Mouse (Mus musculus) lung, postnatal 14 days (tissue): ENCODE measurements around the gene Sgce.
"Not testable (repeated sequence)": the region's sequence is repeated elsewhere in the genome, so short reads cannot be mapped to it uniquely, and the experiment has no call there.

Source experiments
- DNase-seq: peaks from one replicate; pipeline ENCODE4 v3.0.0; 2021

The Sgce gene

DNA sequence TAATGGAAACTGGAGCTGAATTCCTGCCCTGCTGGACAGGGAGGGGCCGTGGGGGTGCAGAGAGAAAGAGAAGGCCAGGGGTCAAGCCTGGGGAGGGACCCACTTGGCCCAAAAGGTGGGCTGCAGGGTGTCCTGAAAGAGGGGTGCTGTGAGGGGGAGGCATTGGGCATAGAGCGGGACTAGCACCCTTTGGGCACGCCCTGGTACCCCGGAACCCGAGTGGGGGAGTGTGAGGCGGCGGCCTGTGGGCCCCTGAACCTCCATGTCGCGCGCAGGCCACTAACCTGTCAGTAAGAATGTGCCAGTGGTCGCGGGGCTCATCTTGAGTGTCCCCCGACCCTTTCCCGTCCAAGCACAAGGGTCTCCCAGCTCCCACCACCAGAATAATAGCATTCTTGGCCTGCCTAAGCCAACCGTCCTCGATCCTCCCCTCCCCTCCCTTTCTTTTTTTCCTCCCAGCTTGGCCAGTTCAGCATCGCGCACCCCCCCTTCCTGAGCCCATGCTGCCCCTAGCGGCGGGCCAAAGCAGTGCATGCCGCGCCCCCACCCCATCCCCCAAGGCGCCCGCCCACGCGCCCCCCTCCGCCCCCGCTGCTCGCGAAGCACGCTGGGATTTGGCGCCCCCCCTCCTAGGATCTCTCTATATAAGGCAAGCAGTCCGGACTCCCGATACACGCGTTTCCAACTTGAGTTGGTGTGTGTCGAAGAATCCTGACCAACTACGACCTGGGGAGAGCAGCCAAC lies at the start of gene Sgce, which contains the start of gene Peg10:
Sgce (minus strand) TSS at position 512 of the 744 bp plus-strand sequence.
Peg10 (plus strand) TSS at position 611 of the 744 bp plus-strand sequence.
- DNase-seq: peak; percentile 80

DNA sequence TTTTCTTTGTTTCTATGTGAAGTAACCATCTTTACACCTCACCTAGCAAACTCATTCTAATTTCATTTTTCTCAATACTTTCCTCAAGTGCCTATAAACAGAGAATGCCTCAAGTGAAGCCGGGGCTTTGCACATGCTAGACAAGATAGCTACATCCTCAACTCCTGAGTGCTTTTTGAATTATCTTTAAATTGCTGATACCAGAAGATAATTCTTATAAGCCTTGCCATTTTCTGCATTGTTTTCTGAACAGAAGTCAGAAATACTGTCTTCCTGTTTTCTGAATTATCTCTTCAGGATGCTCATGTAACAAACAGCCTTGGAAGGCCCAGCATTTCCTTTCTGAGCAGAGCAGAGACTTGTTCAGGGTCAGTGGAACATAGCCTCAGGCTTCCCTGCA lies 49.3 kb upstream of the Sgce start:
- no peak for DNase-seq

DNA sequence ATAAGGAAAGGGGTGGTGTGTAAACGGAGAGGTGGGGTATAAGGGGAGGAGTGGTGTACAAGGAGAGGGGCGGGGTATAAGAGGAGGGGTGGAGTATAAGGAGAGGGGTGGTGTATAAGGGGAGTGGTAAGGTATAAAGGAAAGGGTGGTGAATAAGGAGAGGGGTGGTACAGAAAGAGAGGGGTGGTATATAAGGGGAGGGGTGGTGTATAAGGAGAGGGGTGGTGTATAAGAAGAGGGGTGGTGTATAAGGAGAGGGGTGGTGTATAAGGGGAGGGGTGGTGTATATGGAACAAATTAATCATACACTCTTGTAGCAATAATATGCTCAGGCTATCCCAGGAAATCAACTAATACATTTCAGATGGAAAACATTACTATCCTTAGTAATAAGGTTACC lies 15.2 kb upstream of the Sgce start:
- no peak for DNase-seq

DNA sequence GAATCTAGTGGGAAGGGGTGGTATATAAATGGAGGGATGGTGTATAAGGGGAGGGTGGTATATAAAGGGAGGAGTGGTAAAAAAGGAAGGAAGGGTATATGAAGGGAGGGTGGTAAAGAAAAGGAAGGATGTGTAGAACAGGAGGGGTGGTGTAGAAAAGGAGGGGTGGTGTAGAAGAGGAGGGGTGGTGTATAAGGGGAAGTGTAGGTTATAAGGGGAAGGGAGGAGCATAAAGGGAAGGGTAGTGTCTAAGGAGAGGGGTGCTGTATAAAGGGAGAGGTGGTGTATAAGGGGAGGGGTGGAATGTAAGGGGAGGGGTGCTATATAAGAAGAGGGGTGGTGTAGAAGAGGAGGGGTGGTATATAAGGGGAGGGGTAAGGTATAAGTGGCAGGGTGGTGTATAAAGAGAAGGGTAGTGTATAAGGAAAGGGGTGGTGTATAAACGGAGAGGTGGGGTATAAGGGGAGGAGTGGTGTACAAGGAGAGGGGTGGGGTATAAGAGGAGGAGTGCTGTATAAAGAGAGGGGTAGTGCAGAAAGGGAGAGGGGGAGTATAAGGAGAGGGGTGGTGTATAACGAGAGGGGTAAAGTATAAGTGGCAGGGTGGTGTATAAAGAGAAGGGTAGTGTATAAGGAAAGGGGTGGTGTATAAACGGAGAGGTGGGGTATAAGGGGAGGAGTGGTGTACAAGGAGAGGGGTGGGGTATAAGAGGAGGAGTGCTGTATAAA lies 14.6 kb upstream of the Sgce start:
- not testable (repeated sequence) for DNase-seq

DNA sequence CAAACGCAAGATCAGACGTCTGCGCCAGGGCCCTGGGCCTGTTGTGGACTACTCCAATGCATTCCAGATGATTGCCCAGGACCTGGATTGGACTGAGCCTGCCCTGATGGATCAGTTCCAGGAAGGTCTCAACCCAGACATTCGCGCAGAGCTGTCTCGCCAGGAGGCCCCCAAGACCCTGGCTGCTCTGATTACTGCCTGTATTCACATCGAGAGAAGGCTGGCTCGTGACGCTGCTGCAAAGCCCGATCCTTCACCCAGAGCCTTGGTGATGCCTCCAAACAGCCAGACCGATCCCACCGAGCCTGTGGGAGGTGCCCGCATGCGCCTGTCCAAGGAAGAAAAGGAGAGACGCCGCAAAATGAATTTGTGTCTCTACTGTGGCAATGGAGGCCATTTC lies 7.9 kb upstream of the Sgce start:
- no peak for DNase-seq

DNA sequence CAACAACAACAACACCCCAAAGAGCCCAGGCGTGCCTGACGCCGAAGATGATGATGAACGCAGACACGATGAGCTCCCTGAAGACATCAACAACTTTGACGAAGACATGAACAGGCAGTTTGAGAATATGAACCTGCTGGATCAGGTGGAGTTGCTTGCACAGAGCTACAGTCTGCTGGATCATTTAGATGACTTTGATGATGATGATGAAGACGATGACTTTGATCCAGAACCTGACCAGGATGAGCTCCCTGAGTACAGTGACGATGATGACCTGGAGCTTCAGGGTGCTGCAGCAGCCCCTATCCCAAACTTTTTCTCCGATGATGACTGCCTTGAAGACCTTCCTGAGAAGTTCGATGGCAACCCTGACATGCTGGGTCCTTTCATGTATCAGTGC lies 7.3 kb upstream of the Sgce start:
- DNase-seq: no peak

DNA sequence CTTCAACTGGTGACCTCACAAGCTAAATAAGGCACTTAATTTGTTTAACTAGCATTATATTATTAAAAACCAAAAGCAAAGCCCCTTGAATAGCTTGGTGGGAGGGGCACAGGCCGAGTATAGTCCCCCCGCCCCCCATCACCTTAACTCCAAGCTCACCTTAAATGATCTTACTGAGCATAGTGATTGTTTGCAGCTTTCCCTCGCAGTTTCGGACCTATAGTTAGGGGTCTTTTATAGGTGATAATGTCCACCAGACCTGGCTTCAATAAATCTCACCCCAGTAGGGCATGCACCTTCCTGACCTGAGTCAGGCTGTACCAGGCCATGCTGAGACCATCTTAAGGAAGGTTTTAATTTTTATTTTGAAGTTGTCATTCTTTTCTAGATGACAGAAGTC lies 4.3 kb upstream of the Sgce start:
- DNase-seq: no peak

DNA sequence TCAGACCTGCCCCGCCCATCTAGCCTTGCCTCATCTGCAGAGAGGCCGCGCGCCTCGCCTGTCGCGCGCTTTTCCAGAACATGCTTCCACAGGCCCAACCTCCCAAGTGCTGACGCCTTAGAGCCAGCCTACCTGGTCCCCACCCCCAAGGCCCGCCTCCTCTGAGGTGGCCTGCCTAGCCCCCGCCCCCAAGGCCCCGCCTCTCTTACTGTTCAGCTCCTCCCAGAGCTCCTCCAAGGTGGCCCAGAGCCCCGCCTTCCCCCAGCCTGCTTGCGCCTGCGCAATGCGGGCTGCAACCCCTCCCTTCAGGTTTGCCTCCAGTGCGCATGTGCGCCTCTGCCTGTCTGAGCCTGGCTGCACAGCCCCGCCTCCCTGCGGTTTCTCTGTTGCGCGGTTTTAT lies 2.1 kb upstream of the Sgce start:
- peak; percentile 94 for DNase-seq

DNA sequence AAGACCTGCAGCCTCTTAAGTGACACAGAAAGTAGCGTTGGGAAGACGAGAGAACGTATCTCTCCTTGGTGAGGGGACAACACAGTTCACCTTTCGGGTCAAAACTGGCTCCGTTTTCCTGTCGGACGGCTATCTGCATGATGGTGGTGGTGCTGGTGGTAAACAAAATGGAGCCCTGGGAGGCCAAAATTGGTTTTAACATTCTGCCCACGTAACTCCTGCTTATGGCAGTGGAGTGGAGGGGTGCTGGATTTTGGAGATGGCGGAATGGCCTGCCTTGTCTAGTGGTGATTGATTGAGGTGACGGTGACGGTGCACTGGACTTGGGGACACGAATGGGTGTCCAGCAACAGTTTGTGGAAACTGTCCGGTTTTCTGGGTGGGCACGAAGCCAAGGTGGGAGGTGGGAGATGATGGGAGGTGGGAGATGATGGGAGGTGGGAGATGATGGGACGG lies 1.5 kb upstream of the Sgce start:
- peak; percentile 3 for DNase-seq

DNA sequence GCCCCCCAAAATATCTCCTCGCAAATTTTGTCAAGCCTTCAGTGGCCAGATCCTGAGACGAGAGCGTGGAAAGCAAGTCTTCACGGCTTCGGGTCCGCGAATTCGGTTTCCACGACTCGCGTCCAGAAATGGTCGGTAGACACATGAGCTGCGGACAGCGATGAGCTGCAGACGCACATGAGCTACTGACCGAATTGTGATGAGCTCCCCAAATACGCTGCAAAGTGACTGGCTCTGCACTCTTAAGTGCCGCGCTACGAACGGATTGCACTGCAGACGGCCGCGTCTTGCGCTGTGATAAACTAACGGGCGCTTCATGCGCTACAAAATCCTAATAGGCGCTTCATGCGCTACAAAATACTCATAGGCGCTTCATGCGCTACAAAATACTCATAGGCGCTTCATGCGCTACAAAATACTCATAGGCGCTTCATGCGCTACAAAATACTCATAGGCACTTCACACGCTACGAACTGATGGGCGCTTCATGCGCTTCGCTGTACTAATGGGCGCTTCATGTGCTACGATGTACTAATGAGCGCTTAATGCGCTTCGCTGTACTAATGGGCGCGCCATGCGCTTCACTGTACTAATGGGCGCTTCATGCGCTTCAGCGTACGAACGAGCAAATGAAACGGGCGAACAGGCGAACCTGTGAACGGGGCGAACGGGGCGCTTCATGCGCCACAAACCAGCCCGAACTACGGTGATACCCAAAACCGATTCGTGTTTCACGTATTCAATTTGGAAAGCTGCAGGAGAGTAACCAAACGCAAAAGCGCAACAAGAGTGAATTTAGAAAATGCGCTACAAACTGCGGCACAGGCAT lies 884 bp upstream of the Sgce start:
- peak; percentile 21 for DNase-seq

DNA sequence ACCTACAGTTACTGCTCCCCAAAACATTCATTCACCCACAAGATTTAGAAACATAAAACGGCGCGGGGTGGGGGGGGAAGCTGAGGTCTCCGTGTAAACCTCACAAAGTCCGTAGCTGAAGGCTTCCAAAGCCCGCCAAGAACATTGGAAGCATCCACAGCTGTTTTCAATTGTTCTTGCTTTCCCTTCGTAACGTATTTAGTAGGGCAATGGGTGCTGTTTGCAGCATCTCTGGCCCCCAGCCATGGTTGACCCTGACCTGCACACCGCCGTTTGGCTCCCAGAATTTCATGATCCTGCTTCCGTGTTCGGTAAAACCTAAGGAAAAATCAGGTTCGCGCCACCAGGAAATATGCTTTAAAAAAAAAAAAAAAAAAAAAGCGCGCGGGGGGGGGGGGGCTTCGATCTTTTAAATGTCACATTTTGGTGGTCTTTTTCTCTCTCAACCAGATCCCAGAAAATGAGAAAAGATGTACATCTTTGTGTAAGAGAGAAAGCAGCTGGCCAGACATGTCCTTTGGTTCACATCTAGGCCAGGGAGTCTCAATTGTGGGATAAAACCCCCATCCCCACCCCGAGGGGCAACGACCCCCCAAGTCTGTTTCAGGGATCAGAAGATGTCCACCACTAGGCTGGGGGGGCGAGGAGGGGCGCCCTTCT lies 841 bp downstream of the Sgce start:
- peak; percentile 3 for DNase-seq

DNA sequence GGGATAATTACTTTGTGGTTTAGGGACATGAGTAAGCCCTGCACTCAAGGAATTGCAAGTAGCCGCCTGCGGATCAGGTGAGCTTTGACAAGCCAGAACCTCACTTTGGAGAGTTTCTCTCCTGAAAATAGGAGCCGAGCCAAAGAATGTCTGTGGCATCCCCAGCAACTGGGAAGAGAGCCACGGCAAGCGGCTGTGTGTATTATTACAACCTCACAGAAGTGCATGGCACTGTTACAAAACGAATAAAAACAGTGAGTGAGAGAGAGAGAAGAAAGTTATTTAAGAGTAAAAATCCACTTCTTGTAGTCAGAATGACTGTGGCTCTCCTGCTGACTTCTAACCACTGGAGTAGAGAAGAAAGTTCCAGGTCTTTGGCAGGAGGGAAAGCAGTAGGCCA lies 6.5 kb downstream of the Sgce start:
- DNase-seq: peak; percentile 47

DNA sequence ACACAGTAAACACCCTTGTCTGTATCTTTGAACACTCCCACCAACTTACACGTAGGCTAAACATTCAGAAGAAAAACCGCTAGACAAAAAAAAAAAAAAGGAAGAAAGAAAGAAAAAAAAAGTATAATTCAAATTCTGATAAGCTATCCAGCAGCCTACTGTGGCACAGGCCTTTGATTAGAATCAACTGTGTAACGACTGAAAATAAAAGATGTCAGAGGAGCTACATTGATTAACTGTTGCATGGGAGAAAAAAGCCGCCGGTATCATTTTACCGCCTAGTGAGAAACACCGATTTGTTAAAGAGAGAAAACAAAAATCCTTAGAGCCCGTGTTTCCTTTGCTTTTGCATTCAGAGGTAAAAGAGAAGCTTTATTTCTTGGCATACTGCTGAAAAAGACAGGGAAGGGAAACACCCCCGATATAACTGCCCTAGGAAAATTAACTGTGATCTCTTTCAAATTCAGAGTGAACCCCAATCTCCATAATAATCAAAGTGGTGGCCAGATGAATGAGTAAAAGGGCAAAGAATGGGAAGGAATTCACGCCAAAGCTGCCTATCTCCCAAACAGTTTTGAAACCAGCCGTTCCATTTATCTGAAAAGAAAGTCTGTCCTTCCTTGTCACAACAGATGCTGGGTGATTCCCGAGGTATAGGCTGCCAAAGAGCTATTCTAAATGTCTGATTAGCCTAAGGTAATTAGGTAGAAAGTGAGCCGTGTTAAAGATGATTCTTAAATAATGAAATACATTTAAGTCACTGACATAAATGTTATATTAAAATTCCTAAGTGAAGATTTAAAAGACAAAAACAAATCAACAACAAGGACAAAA lies 7.3 kb downstream of the Sgce start:
- DNase-seq: no peak

DNA sequence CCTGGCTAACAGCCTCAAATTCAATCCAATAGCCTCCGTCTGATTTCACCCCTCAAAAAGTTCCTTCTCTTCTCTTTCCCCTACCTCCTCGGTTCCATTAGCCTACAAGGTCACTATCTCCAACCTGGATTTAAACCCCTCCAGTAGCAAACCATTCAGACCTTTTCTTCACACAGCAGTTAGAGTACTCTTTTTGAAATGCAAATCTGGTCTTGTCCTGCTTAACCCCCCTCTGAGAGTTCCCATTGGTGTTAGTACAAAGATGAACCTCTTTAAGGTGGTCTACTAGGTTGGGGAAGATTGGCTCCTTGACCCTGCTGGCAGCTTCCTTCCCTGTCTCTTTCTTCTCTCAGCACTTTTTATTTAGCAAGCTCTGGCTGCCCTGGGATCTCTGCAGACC lies 8.3 kb downstream of the Sgce start:
- DNase-seq: no peak

DNA sequence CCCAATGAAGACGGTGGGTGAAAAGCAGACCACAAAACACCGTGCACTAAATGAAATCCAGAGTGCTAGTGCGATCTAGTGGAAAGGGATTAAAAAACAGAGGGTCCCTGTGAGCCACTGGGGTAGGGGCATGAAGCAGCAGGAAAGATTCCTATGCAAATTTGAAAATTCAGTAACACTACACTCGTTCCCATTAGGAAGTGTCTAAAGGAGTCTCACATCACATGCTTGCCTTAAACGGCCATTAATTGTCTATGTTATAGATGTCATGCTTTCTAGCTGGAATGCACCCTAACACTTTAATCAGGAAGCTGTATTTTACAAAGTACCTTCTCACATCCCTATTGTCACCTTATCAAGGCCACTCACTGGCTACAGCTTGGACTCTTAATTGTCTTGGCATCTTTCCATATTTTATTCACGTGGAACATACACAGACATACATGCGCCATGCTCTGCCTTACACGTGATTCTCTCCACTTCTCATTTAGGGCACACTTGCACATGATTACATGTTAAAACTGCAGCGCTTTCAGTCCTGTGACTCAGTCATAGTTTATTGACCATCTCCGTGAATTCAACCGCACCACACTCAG lies 8.9 kb downstream of the Sgce start:
- DNase-seq: no peak

DNA sequence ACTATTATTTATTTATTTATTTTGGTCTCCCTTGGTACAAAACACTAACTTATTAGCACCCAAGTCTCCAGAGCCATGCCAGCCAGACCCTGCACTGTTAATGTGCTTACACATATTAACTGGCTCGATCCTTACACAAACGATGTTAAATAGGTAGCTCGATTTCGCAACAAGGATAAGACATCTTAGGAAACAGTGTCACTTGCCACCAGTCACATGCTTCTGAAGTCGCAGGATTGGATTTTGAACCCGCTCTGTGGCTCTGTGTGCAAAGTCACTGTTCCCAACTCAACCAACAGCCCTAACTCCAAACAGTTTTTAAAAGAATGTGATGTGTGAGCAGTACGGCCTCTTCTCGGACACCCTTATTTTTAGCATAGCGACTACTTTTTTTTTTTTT lies 10.6 kb downstream of the Sgce start:
- no peak for DNase-seq

DNA sequence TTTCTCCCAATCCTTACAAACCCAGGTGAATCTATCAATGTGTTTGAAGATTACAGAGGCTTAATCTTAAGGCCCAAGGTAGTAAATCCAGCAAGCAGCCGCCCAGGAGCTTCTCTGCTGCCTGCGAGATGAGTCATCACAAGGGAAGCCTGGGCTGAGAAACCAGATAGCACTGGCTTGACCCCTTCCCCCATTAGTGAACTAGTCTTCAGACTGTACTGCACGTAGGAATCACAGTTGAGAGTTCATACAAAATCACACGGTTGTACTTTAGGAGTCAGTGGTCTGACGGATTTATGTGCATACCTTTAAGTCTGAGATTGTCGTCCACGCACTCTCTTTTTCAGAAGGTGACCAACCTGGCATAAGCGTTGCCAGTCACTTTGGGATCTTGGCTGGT lies 13.8 kb downstream of the Sgce start:
- DNase-seq: no peak

DNA sequence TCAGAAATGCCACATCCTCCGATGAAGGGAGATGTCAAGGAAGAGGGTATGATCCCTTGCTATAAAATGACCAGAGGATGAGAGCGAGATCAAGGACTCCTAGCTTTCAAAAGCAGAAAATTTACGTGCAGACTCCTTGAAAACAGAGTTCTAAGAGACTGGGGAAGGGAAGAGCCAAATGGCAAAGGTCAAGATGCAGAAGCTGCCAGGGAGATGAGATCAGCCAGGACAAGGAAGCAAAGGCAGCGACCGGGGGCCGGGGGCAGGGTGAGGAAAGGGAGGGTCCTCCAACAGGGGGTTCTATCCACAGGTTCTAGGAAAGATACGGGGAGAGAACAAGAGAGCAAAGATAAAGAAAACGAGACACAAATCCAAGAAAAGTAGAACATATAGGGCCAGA lies 15.3 kb downstream of the Sgce start:
- no peak for DNase-seq

DNA sequence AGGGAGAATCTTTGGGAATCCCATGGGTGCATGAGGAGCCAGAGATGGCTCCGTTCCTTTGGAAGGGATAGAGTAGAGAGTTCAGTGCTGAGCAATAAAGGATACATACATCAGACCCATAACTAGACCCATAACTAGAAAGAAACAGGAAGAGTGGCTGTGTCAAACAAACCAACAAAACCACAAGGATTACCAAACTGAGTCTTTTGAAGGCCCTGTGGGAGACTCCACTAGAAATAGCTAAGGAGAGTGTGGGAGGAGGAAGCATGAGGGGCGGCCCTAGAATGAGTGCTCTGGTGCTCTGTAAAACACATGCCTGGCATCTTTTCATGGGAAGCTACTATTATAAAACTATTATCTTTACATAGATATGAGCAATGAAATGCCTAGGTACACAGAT lies 18.7 kb downstream of the Sgce start:
- no peak for DNase-seq

DNA sequence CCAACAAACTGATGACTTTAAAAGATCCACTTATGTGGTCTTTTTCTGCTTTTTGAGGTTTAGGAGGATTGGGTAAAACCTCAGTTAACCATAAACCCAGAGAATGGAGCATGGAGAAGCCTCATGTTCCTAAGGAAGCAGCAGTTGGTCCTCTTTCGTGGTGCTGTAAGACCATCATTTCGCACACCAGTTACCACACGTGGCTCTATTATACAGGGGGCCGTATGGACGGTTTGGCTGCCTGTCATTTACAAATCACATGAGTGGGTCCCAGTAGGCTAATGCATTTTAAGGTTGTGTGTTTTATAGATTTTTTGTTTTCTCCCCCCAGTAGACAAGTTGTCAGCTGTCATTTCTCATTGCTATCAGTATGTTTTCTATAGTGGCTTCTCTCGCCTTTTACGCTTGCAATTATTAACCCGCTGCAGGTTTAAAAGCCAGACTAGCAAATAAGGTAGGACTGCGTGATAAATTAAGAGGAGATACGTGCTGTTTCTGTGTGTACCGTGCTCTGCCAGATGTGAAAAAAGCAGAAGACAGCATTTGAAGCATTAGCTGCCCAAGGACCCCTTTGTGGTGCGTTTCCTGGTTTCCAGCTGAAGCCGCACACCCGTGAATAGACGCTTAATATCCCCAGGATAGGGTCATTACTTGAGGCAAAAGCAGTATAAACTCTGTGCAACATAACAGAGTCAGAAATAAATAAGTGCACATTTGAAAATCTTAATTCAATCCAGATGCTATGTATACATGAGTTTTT lies 22.8 kb downstream of the Sgce start:
- no peak for DNase-seq

DNA sequence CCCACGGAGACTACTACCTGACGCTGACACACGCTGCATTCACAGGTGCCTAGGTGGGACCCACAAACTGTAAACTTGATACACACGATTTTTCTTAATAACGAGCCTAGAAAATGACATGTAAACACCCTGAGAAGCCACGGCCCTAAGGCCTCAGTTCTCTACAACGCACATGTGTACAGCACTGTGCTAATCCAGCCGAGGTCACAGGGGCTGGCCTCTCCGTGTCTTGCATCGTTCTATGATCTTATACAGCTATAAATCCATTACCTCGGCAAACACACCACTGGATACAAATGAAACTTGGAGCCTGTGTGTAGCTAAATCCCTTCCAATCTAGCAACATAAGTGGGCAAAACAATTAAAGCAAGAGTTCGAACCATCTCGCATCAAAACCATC lies 24.3 kb downstream of the Sgce start:
- DNase-seq: no peak
